Mouse (Mus musculus) T-cell, adult 2 months (primary cell): ENCODE results near the gene Krt20.

Experiments used
- DNase-seq: peaks from one replicate; pipeline ENCODE4 v3.0.0; 2022; ENCODE audit warnings: low spot score

Krt20 gene

DNA sequence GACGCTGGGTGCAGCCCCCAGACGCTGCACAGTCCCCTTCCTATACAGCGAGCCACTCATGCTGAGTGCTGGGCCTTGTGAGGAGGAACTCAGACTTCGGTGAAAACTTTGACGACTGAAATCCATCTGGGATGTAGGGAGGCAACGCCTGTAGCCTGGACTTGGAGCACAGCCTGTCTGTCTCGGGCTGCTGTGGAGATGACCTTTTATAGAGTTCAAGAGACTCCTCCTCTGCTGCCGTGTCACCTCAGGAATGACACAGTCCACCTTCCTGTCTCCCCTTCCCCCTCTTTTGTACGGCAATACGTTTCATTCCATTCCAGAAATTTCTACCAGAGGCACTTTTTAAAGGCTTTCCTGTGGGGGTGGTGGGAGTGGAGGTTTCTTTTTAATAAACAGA lies at the start of gene Krt20:
Gene Krt20, minus strand, starts transcription at position 179 of the 400 bp plus-strand sequence.
- no peak for DNase-seq

DNA sequence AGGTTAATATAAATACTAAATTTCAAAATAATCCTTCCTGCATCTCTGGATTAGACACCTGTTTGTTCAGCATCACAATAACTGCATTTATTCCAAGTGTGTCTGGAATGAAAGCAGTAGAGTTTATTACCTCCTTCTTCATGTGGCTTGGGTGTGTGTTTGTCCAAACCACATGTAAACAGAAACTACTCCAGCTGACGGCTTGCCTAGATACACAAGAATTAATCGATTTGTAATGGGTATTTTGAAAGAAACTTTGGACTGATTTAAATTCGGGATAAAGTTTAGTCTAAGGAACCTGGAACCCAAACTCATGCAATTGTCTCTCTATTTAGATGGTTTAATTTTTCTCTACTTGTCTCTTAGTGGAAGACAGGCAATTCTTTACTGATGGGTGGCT lies 37.0 kb upstream of the Krt20 start:
- no peak for DNase-seq

DNA sequence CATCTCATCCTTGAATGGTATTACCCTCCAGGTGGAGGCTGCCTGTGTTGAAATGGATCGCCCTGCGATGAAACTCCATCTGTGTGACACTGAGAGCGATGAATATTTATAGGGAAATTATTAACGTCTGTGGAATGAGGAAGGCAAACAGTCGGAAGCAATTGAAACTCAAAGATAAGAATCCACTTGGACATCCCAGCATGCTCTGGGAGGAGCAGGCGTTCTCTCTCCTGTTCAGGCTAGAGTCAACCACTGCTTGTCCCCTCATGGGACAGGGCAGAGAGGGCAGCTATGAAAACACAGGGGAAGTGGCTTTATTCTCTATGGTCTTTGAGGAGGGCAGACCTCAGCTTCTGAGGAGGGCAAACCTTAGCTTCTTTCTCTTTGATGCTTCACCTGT lies 35.5 kb upstream of the Krt20 start:
- no peak for DNase-seq

DNA sequence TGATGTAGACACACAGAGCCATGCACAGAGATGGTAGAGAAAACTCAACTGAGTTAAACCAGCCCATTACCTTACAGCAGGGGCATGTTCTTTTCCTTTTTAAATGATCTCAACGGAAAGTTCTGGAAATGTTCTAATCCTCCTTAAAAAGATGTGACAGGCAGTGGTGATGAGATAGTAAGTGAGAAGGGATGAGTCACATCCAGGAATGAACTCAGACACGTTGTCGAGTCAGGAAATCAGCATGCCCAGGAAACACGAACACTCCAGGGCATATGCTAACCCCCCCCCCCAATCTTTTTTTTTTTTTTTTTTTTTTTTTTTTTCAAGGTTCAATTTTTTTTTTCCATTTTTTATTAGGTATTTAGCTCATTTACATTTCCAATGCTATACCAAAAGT lies 34.5 kb upstream of the Krt20 start:
- no peak for DNase-seq

DNA sequence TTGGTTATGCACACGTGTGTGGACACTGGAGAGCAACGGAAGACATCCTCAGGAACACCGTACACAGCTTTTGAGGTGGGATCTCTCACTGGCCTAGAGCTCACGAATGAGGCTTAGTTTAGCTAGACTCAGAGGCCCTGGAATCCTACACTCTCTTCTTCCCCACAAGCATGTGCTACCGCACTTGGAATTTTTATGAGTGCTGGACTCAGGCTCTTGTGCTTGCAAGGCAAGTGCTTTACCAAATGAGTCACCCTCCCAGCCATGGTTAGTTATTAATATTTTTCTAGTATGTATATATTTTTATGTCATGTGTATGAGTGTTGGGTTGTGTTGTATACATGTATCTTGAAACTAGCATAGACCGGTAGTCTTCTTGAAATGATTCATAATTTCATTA lies 34.0 kb upstream of the Krt20 start:
- DNase-seq, result no peak

DNA sequence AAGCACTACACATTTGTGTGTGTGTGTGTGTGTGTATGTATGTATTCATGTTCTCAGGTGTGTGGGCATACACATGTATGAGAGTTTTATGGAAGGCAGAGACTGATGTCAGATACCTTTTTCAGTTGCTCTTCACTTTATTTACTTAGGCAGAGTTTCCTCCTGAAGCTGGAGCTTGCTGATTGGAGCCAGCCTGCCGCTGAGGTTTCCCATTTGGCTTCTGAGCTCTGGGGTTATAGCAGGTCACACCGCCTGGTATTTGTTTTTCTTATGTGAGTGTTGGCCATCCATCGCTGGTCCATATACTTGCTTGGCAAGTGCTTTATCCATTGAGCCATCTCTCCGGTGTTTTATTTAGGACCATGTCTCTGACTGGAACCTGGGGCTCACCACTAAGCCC lies 31.3 kb upstream of the Krt20 start:
- no peak for DNase-seq

DNA sequence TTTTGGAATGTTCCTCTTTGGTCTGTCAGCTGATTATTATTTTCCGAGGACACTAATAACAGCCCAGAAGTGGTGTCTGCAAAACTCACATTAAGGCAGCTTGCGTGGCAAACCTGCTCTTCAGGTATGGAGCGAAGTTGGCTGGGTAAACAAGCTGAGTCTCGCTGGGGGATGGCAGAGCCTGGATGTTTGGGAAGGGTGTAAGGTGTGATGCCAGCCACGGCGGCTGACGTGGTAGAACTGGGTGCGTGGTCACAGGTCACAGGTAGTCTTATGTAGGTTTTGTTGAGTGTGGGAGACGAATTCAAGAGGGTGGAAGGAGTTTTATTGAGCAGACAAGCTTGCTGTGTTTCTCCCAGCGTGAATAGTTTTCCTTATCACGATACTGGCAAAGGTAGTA lies 30.6 kb upstream of the Krt20 start:
- DNase-seq, result no peak

DNA sequence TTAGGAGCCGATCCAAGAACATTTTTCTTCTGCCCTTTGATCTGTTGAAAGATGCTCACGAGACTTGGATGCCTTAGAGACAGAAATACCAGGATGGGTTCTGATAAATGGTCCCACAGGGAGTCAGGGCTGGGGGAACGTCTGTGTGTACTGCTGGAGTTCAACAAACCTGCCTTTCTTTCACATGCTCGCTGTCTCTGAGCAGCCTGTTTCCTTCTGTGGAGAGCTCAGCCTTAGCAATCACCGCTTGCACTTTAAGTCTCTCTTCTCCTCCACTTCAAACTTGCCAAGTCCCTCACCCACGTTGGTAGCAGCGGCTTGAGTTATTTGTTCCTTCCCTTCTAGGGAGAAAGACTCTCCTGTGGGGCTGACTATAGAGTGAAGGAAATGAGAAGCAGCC lies 28.4 kb upstream of the Krt20 start:
- no peak for DNase-seq

DNA sequence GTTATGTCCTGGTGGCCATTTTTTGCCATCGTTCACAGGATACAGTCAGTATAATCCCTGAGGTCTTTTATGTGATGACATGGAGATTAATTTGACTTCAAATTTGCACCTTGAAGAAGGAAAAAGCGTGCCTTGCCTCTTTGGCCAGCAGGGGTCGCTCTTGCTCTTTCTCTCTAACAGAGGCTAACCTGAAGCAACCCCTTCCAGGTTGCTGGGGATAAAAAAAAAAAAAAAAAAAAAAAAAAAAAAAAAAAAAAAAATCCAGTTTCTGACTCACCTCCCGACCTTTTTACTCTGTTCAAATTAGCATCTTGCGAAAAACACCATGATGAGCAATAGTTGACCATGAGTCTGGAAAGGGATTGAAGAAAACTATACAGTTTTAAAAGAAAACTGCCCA lies 26.9 kb upstream of the Krt20 start:
- DNase-seq, result peak; percentile 47

DNA sequence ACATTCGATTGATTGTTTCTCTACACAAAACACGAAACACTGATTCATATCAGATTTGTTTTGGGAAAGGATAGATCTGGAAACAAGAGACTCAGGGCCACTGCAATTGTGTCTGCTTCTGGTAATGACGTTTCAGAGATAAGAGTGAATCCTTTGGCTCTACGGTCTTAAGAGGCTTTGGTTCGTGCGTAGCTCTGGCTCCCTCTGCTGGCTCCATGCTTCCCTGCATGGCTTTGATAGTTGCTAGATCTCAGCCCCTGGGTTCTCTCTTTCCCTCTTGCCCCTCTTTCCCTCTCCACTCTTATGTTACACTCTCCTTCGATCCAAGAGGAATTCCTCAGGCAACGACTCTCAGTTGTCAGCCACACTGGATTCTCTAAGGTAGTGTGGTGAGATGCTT lies 25.2 kb upstream of the Krt20 start:
- DNase-seq, result peak; percentile 22

DNA sequence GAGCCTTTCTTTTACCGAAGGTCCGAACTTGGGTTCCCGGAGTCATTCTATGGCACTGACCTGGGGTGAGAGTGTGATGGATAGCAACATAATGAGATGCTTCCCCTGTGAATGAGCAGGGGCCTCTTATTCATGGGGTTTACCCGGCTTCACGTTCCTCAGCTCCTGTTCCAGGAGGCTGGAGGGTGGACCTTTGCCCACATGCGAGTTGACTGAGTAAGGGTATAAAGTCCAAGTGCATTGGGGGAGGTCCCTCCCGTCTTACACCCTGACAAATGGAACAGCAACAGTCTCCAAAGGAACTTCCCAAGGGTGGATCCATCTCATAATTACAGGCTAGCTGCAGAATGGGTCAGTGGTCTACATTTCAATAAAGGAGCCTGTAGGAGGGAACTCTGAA lies 23.8 kb upstream of the Krt20 start:
- DNase-seq, result no peak

DNA sequence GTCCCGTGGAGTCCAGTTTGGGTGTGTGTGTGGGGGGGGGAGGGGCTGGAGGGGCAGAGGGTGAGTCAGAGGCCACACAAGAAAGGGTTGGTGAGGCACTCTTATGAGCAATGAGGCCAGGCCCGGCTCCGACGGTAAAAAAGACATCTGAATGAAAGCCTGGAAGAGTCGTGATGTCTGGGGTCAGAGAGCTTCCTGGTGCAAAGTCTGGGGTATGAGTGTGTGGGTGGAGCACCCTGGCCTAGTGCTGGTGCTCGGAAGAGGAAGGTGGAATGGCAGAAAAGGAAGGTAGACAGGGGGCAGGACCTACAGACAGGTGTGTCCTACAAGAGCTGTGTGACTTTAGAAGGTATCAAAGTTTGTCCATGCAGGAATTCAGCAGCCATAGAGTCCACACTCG lies 20.9 kb upstream of the Krt20 start:
- DNase-seq, result no peak

DNA sequence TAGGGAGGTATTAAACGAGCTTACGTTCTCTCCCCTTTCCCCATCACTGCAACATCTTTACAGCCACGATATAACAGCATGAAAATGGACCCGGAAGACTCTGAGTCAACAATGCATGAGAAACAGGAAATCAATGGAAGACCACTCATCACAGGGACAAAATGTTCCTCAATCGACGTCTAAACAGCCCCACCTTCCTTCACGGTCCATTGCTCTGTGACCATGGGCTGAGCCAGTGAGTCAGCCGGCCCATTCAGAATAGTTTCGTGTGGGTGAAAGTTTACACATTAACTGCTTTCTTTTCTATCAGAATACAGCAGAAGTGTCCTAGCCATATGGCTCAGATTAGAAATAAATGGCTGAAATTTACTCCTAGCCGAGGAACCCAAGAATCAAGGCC lies 16.8 kb upstream of the Krt20 start:
- DNase-seq, result no peak

DNA sequence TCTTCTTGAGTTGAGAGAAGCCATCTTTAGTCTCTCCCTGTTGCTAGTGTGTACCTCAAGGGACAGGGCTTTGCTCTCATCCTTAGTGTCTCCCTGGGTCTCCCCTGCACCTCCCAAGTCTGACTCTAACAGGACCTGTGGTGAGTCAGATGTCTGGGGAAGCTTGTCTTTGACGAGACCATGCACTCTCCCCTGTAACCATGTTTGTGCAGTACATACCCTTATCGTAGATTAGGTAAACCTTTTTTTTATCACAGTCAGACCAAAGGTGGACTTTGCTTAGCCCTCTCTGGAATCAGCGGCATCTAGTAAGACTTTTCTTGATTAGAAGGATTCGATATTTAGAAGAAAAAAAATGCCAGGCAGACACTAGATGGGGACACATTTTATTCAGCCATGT lies 16.1 kb upstream of the Krt20 start:
- DNase-seq, result no peak

DNA sequence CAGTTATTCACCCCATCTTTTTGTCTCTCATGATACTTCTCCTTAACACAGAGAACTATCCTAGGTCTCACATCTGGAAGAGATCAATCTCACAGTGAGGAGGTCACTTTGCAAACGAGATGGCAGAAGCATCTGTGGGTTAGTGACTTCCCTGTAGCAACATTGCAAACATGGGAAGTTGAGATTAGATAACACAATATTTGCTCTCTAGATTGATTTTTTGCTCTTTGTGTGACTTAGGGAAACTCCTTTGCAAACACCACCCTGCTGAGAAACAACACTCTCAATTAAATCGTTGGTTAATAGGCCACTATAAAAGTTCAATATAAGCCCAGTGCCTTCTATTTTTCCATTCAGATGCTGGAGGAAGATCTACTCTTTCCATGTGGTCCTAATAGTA lies 10.8 kb upstream of the Krt20 start:
- no peak for DNase-seq

DNA sequence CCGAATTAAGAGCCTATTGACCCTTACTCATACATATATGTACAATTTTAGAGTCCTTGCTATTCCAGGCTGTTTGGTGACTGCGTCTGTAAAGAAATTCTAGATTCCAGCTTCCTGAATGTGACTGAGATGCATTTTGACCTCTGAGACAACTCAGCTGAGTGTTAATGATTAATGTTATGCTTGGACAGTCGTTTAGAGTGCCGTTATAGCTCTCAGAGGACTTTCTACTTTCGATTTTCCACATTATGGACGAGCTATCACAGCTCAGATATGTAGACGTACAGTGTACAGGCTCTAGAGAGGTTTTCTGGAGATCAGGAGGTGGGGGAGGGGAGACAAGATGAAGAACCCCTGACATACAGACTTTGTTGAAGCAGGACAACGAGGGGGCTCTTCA lies 3.3 kb upstream of the Krt20 start:
- DNase-seq, result no peak

DNA sequence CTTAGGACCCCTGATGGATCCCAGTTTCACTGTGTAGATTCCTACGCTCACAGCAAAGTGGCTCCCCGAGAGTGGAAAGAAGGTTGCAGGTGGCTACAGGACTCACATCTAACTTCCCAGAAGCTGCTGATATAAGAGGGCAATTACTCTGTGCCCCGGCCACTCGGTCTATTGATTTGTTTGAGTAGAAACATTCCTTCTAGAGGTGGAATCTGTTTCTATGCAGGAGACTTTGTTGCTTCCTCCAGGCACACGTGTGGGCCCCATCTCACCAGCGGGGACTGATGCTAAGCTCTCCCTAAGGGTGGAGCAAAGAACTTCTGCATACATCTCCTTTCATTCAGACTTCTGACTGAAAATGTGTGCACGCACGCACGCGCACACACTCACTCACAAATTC lies 1.5 kb upstream of the Krt20 start:
- DNase-seq, result no peak

DNA sequence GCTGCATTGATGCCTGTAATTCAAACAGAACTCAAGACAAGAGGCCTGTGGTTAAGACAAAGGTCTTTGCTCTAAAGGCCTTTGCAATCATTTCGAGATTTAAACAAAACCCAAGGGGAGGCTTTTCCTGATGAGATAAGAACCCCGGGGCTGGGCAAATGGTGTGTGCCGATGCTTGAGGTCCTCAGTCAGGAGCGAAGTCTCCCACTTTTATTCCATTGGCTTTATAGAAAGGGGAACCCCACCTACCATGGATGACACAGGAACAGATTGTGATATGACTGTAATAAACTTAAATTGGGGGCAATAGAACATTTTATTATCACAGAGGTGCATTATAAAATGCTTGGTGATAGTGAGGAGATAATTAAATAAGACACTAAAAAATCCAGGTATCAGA lies 1.3 kb downstream of the Krt20 start:
- no peak for DNase-seq

DNA sequence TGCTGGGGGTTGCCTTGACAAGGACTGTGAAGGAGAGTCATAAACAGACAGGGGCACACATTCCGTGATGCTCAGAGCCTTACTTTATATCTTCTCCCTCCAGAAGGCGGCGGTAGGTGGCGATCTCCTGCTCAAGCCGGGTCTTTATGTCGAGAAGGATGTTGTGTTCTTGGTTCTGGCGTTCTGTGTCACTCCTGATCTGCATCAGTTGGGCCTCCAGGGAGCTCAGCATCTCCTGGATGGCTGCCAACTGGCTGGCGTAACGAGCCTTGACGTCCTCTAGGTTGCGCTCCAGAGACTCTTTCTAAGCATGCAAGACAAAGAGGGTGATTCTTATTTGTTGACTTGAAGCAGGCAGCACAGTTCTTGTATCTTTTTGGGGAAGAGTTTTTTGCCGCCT lies 7.3 kb downstream of the Krt20 start:
- no peak for DNase-seq

DNA sequence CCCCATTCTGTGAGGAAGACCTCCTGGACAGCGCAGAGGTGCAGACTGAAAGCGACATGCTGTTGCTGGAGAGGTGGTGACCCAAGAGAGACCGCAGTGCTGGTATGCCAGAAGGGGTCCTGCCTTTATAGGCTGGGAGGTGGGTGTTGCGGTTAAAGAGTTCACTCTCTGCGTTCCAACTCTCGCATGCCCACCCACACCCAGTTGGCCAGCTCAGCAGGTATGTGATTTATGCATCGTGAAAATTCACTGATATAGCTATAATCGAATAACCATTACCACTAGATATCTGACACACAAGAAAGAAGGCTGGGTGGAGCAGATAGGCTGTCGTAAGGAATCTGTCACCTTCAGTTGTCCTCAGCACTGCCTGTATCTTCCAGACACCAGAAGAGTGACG lies 15.8 kb downstream of the Krt20 start, which contains the start of gene Krt12:
Gene Krt12, minus strand, starts transcription at position 101 of the 400 bp plus-strand sequence.
- no peak for DNase-seq

DNA sequence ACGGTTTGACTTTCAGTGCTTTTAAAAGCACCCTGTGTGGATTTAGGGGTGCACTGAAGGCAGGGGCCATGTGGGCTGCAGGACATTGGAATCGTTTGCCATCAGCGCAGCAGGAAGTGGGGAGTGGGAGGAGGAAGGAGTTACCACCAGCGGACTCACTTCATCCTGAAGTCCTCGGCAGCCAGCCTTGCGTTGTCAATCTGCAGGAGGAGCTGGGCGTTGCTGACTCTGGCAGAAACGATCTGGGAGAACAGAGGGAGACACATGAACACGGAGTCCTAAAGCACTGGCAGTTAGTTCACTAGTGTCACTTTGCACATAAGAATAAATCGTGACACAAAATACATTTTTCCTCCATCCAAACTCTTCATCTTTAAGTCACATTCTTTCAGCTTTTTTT lies 17.4 kb downstream of the Krt20 start:
- no peak for DNase-seq

DNA sequence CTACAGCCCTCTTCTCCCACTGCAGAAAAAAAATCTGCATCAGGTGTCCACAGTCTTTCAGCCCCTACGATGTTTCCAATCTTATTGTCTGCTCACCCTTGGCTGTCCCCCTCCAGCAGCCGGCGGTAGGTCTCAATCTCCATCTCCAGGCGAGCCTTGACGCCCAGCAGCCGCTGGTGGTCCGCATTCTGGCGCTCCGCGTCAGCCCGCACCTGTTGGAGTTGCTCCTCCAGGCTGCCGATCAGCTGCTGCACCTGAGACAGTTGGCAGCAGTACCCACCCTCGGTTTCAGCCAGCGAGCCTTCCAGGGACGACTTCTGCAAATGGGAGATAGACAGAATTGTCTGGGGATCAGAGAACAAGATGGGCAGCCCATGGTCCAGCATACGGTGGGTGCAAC lies 20.1 kb downstream of the Krt20 start:
- DNase-seq, result no peak

DNA sequence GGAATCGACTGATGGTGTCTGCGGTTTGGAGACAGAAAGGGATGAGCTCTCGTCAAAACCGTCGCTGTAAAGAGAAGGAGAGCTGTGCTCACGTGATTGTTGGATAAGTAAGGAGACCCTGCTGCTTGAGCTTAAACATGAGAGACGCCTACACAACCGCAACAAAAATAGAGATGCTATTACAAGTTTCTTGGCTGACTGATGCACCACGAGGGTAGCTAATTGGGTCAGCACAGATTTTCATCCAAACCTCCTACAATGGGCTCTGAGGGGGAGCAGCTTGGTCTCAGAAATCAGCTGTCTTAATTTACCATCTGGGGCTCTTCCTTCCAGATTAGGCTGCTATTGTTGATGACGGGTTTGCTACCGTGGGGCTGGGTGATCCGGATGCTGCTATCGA lies 21.0 kb downstream of the Krt20 start:
- DNase-seq, result no peak

DNA sequence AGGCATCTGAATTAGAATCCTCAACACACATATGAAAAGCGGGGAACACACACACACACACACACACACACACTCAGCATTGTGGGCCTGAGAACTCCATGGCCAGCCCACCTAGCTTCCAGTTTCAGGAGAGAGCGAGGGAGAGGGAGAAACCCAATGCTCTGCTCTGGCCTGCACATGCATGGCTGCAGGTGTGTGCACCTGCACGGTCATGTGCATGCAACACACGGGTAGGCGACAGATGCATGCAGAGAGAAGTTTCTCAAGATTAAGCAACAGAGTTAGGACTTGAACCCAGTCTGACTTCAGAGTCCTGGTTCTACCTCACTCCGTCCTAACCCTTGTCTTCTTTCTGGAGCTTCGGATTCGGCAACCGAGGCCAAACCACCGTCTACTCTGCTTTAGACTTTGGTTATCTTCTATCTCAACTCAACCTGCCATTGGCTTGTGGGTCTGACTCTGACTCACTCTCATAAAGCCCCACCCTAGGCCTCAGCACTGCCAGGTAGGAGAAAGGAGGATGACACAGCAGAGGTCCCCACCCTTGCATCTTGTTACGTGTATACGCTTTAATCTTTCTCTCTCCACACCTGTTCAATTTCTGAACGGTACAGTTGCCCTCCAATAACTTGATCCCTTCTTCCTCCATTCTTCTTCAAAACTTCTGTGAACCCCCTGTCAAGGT lies 23.3 kb downstream of the Krt20 start:
- no peak for DNase-seq

DNA sequence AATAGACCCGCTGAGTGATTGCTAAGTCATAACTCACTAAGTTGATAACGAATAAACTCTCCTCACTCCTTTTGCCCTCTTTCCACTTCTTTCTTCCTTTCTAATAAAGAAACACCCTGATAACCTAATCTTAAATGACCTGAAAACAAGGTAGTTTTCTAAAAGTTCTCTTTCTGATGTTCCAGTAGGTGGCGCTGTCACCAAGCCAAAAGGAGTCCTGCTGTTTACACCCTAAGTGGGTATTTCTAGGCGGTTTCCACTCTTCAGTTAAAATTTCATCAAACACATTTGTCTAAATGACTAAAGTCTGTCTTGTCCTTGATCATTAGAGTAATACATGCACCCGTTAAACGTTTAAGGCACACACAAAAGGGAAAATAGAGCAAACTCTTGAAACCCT lies 24.7 kb downstream of the Krt20 start:
- no peak for DNase-seq
